Mouse (Mus musculus) frontal cortex, postnatal 10 days (tissue): ENCODE measurements around the gene Car14.
"Not testable (repeated sequence)": the region's sequence is repeated elsewhere in the genome, so short reads cannot be mapped to it uniquely, and the experiment has no call there.

Source experiments
- DNase-seq, 2 experiments: peaks; one replicate each; pipeline ENCODE4 v3.0.0; 2022; ENCODE audit warnings: low spot score in 2 of 2, mixed read lengths in 1 of 2

Gene Car14

GRCm38 (mm10) chr3:95892066-95893052, 12.1 kb downstream of the Car14 start:
- no peak for DNase-seq

- DNase-seq = no peak
Observed at GRCm38 (mm10) chr3:95891211-95892065, 13.1 kb downstream of the Car14 start, which contains the start of gene BC028528. Gene BC028528 (minus strand): TSS chr3:95892005.

- DNase-seq = no peak
Observed at GRCm38 (mm10) chr3:95889664-95890063, 14.8 kb downstream of the Car14 start.

GRCm38 (mm10) chr3:95887596-95887995, 16.9 kb downstream of the Car14 start:
- DNase-seq = no peak

- no peak for DNase-seq
Observed at GRCm38 (mm10) chr3:95884400-95884799, 20.1 kb downstream of the Car14 start.

GRCm38 (mm10) chr3:95882816-95883425, 21.6 kb downstream of the Car14 start:
- peak in 1 of 2 experiments; percentile 69 for DNase-seq

GRCm38 (mm10) chr3:95881979-95882815, 22.3 kb downstream of the Car14 start, which contains the start of gene Ciart:
Gene Ciart (minus strand): TSS chr3:95882251.
- DNase-seq = peak; percentile 95 to 97

- DNase-seq = no peak
Observed at GRCm38 (mm10) chr3:95879063-95879462, 25.4 kb downstream of the Car14 start.

- no peak for DNase-seq
Observed at GRCm38 (mm10) chr3:95872048-95872447, 32.4 kb downstream of the Car14 start.

- peak; percentile 80 for DNase-seq
Observed at GRCm38 (mm10) chr3:95871392-95871867, 33.1 kb downstream of the Car14 start, which contains the start of gene Mrps21. Gene Mrps21 (minus strand): TSS chr3:95871519.

GRCm38 (mm10) chr3:95870976-95871375, 33.5 kb downstream of the Car14 start:
- DNase-seq = no peak

GRCm38 (mm10) chr3:95867408-95867807, 37.1 kb downstream of the Car14 start:
- DNase-seq = no peak

GRCm38 (mm10) chr3:95866071-95866470, 38.4 kb downstream of the Car14 start:
- DNase-seq = no peak

- no peak for DNase-seq
Observed at GRCm38 (mm10) chr3:95865571-95865970, 38.9 kb downstream of the Car14 start.

GRCm38 (mm10) chr3:95865050-95865449, 39.4 kb downstream of the Car14 start:
- peak; percentile 33 to 57 for DNase-seq

GRCm38 (mm10) chr3:95863578-95863977, 40.9 kb downstream of the Car14 start:
- no peak for DNase-seq

GRCm38 (mm10) chr3:95861796-95862195, 42.7 kb downstream of the Car14 start:
- peak in 1 of 2 experiments; percentile 47 for DNase-seq

- no peak for DNase-seq
Observed at GRCm38 (mm10) chr3:95861216-95861615, 43.3 kb downstream of the Car14 start.

GRCm38 (mm10) chr3:95860323-95860722, 44.2 kb downstream of the Car14 start:
- no peak for DNase-seq

GRCm38 (mm10) chr3:95858278-95858677, 46.2 kb downstream of the Car14 start:
- DNase-seq = not testable (repeated sequence)
